Mouse (Mus musculus) forebrain, embryonic 16.5 days (tissue): Measurements from ENCODE around the gene Trpc4ap. TPM values are rescaled to one million over a fixed set of nuclear protein-coding genes. Genes with fewer than 3 reads are reported as not detected.
"Not testable (repeated sequence)": the region's sequence is repeated elsewhere in the genome, so short reads cannot be mapped to it uniquely, and the experiment has no call there.

Experiments
- ATAC-seq: fragments of 200-750 bp; cut with Nextera tagmentation; 2 replicates; pipeline ENCODE4 v1.8.0; 2017; ENCODE audit warnings: mild to moderate bottlenecking, moderate library complexity
- H3K27ac ChIP-seq: fragments of 300-500 bp; sonication (generic); 2 replicates; pipeline ENCODE4 v1.5.1; 2014; ENCODE audit warnings: low read length, control low read depth
- H3K27me3 ChIP-seq: fragments of 300-500 bp; sonication (generic); replicated peaks from 2 replicates; pipeline ENCODE4 v1.6.1; 2014; ENCODE audit warnings: low read length; ENCODE audit not compliant: control insufficient read depth, insufficient read depth
- H3K36me3 ChIP-seq: fragments of 300-500 bp; sonication (generic); 2 replicates; pipeline ENCODE4 v1.6.1; 2014; ENCODE audit not compliant: control insufficient read depth, insufficient read depth
- H3K4me1 ChIP-seq: fragments of 300-500 bp; sonication (generic); replicated peaks from 2 replicates; pipeline ENCODE4 v1.6.1; 2014; ENCODE audit warnings: low read length; ENCODE audit not compliant: control insufficient read depth, insufficient read depth
- H3K4me2 ChIP-seq: fragments of 300-500 bp; sonication (generic); 2 replicates; pipeline ENCODE4 v1.6.1; 2014; ENCODE audit warnings: mild to moderate bottlenecking, low read length, control low read depth
- H3K4me3 ChIP-seq: fragments of 300-500 bp; sonication (generic); replicated peaks from 2 replicates; pipeline ENCODE4 v1.5.1; 2014; ENCODE audit warnings: mild to moderate bottlenecking, low read length, control low read depth
- H3K9ac ChIP-seq: fragments of 300-500 bp; sonication (generic); replicated peaks from 2 replicates; pipeline ENCODE4 v1.6.1; 2014; ENCODE audit warnings: low read depth, low read length, control low read depth
- H3K9me3 ChIP-seq: fragments of 300-500 bp; sonication (generic); 2 replicates; pipeline ENCODE4 v1.6.1; 2016; ENCODE audit warnings: low read length; ENCODE audit not compliant: control insufficient read depth
- WGBS: fragments of 180-500 bp; shearing (Covaris S2); extraction: QIAGEN DNeasy Blood & Tissue Kit; methylation state at CpG from one replicate; pipeline ENCODE4 v1.1.7; 2014; 5-methylcytosine and 5-hydroxymethylcytosine counted together
- polyA plus RNA-seq: library from polyadenylated mRNA; unstranded; fragments of >200 nt; fragmentation: Nextera tagmentation; extraction: Ambion mirVana; gene quantifications from 2 replicates; pipeline ENCODE4 v1.2.1, GENCODE M21; 2015

Trpc4ap gene
- polyA plus RNA-seq, 1 experiment from 2014 or later, result 179 TPM

- Histone ChIP-seq H3K4me2 (no peak overlapping the region), H3K4me3 (no peak overlapping the region), H3K36me3 (no peaks in the 10 kb centered on the region), H3K4me1 (0 out of 2 replicates have a peak, but pooled peaks cover 4% of the 10 kb centered on the region), H3K27ac (no peak overlapping the region), H3K27me3 (no peaks in the 10 kb centered on the region), H3K9me3 (no peaks in the 10 kb centered on the region), H3K9ac (no peak overlapping the region)
- 75% methylated on average over 8 of the region's 8 CpGs for WGBS
- ATAC-seq, result no peak
Measured at GRCm38 (mm10) chr2:155613953-155614352, 78.2 kb downstream of the Trpc4ap start.

- Histone ChIP-seq H3K27me3 (no peaks in the 10 kb centered on the region), H3K27ac (no peak overlapping the region), H3K9ac (0 out of 2 replicates have a peak overlapping the region, but pooled peaks have one; percentile 22), H3K4me2 (peak overlapping the region; percentile 51), H3K36me3 (no peaks in the 10 kb centered on the region), H3K4me3 (peak overlapping the region; percentile 31), H3K4me1 (0 out of 2 replicates have a peak, but pooled peaks cover 4% of the 10 kb centered on the region), H3K9me3 (no peaks in the 10 kb centered on the region)
- WGBS, result 6% methylated on average over 20 of the region's 20 CpGs
- ATAC-seq, result peak; percentile 59; the same call in 1 of the 2 replicates
Measured at GRCm38 (mm10) chr2:155613326-155613755, 78.8 kb downstream of the Trpc4ap start.

DNA sequence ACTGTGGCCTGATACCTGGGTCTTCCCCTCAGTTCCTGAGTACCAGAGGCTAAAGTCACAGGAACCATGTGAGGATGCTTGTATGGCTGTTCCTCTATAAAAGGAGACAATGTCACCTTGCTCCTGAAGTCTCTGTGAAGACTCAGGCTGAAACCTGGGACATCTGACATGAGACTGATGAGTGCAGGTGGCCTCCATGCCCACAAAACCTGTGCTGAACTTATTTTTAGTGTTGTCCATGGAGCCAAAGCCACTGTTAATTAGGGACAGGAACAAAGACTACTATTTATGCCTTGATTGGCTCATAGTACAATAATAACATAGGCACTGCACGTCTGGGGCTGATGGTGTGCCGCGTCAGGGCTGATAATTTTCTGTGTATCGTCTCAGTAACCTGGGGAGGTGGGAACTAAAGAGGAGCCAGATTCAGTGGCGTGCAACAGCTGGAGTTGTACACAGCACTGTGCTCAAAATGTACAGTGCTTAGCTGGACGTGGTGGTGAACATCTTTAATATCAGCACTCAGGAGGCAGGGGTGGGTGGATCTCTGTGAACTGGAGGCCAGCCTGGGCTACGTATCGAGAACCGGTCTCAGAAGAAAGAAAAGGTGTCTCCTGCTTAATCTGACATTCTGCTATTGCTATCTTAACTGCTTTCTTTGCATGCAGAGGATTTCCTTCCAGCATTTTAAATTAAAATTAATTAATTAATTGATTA is 80.2 kb downstream of the Trpc4ap start:
- H3K9ac ChIP-seq, result no peak overlapping the region
- no peaks in the 10 kb centered on the region for H3K36me3 ChIP-seq
- no peak overlapping the region for H3K27ac ChIP-seq
- no peaks in the 10 kb centered on the region for H3K9me3 ChIP-seq
- WGBS, result 81% methylated on average over 9 of the region's 9 CpGs
- ATAC-seq, result no peak
- H3K4me3 ChIP-seq, result no peak overlapping the region
- H3K27me3 ChIP-seq, result no peaks in the 10 kb centered on the region
- H3K4me1 ChIP-seq, result 0 out of 2 replicates have a peak, but pooled peaks cover 4% of the 10 kb centered on the region
- H3K4me2 ChIP-seq, result no peak overlapping the region

DNA sequence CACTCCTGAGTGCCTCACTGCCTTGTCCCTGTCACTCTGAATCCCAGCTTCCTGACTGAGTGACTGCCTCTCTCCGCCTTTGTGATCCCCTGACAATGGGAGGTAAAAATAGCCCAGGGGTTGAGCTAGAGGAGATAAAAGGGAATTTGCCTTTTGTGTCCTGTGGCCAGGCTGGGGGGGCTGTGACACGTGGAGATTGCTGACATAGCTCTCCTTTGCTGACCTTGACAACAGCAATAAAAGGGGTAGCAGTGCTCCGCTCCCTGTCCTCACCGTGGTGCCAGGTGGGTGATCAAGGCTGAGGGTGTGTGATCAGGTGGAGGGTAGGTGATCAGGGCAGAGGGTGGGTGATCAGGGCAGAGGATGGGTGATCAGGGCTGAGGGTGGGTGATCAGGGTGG is 81.2 kb downstream of the Trpc4ap start, which contains the start of gene Myh7b:
Myh7b (plus strand) TSS at position 235 of the 400 bp plus-strand sequence.
- 41% methylated on average over 4 of the region's 4 CpGs for WGBS
- Histone ChIP-seq H3K27ac (no peak within 1 kb of the TSS), H3K36me3 (no peaks in the 10 kb centered on the region), H3K27me3 (no peaks in the 10 kb centered on the region), H3K4me1 (0 out of 2 replicates have a peak, but pooled peaks cover 4% of the 10 kb centered on the region), H3K4me2 (no peak within 1 kb of the TSS), H3K4me3 (no peak within 1 kb of the TSS), H3K9me3 (no peaks in the 10 kb centered on the region), H3K9ac (no peak within 1 kb of the TSS)
- ATAC-seq, result no peak

GRCm38 (mm10) chr2:155606360-155606759 is 85.8 kb downstream of the Trpc4ap start:
- Histone ChIP-seq H3K4me1 (no peaks in the 10 kb centered on the region), H3K9ac (no peak overlapping the region), H3K9me3 (no peaks in the 10 kb centered on the region), H3K4me2 (no peak overlapping the region), H3K27ac (no peak overlapping the region), H3K27me3 (no peaks in the 10 kb centered on the region), H3K36me3 (no peaks in the 10 kb centered on the region), H3K4me3 (no peak overlapping the region)
- ATAC-seq, result no peak
- WGBS, result 74% methylated on average over 4 of the region's 4 CpGs

DNA sequence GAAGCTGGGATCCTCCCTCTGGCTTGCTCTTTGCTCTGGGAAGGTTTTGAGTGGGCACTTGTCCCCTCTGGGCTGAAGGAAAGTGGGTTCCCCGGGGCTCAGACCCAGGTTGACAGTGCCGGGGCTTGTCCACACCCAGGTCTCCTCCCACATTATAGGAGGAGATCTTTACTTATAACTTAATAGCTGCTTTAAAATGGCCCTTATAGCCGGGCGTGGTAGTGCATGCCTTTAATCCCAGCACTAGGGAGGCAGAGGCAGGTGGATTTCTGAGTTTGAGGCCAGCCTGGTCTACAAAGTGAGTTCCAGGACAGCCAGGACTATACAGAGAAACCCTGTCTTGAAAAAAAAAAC is 87.0 kb downstream of the Trpc4ap start:
- WGBS, result 90% methylated on average over 4 of the region's 4 CpGs
- not testable (repeated sequence) for ATAC-seq, H3K27me3 ChIP-seq, H3K9me3 ChIP-seq, H3K36me3 ChIP-seq, H3K4me3 ChIP-seq, H3K4me2 ChIP-seq, H3K4me1 ChIP-seq, H3K27ac ChIP-seq, H3K9ac ChIP-seq

DNA sequence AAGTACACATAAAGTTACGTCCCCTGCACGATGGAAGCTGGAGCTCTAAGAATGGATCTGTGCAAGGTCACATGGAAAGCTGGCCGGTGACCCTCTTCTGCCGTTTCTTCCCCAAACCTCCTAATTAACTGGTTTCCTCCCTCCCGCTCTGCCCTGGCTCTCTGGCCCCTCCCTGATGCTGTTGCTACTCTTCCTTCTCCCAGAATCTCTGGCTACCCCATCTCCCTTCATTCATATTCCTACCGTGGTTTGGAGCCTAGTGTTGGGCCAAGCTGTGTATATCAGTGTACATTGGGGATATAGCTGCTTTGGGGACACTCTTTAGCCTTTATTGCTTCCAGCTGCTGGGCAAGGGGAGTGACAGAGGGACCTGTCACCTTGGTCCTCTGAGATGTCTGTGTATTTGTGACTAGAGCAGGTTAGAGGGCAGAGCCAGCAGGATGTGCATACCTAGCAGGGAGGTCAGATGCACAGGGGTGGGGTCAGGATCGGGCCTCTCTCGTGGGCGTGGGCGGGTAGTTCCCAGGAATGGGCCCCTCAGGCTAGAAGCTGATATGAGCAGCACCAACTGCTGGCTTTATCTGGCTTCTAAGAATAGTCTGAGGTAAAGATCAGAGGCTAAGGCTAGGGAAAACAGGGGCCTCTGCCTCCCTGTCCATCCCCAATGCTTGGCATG is 87.5 kb downstream of the Trpc4ap start:
- H3K27ac ChIP-seq, result no peak overlapping the region
- H3K36me3 ChIP-seq, result no peaks in the 10 kb centered on the region
- H3K4me3 ChIP-seq, result no peak overlapping the region
- no peaks in the 10 kb centered on the region for H3K27me3 ChIP-seq
- ATAC-seq, result no peak
- H3K9me3 ChIP-seq, result no peaks in the 10 kb centered on the region
- H3K4me2 ChIP-seq, result no peak overlapping the region
- H3K9ac ChIP-seq, result no peak overlapping the region
- H3K4me1 ChIP-seq, result no peaks in the 10 kb centered on the region
- WGBS, result 52% methylated on average over 10 of the region's 10 CpGs

DNA sequence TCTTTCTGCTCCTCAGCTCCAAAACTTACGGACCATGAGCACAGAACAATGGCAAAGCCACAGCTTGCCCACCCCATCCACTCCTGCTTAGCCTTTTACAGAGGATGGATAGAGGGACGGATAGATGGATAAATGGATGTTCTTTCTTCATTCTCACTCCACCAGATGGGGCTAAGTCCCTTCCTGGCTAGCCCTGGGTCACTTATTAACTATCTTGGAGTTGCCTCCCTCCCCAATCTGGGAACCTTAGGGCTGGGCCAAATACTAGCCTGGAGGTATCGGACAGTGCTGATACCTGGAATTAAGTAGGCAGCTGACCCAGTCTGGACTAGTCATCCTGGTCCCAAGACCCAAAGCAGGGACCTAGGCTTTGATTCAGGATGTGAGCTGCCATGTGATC is 88.5 kb downstream of the Trpc4ap start:
- H3K4me3 ChIP-seq, result no peak overlapping the region
- ATAC-seq, result no peak
- H3K4me2 ChIP-seq, result no peak overlapping the region
- no peak overlapping the region for H3K9ac ChIP-seq
- 65% methylated on average over 3 of the region's 3 CpGs for WGBS
- H3K4me1 ChIP-seq, result no peaks in the 10 kb centered on the region
- no peak overlapping the region for H3K27ac ChIP-seq
- no peaks in the 10 kb centered on the region for H3K36me3 ChIP-seq
- H3K9me3 ChIP-seq, result no peaks in the 10 kb centered on the region
- H3K27me3 ChIP-seq, result no peaks in the 10 kb centered on the region

- peaks cover 11% of the 10 kb centered on the region for H3K4me1 ChIP-seq
- ATAC-seq, result no peak
- H3K9me3 ChIP-seq, result no peaks in the 10 kb centered on the region
- no peak overlapping the region for H3K27ac ChIP-seq
- WGBS, result 83% methylated on average over 6 of the region's 6 CpGs
- H3K36me3 ChIP-seq, result no peaks in the 10 kb centered on the region
- H3K9ac ChIP-seq, result no peak overlapping the region
- H3K27me3 ChIP-seq, result no peaks in the 10 kb centered on the region
- H3K4me3 ChIP-seq, result no peak overlapping the region
- H3K4me2 ChIP-seq, result no peak overlapping the region
Measured at GRCm38 (mm10) chr2:155595516-155595915, 96.7 kb downstream of the Trpc4ap start.
